Mouse (Mus musculus): ENCODE measurements around the gene Rhbdl1.

The Rhbdl1 gene

GRCm38 (mm10) chr17:25838904-25839303, 1.8 kb upstream of the Rhbdl1 start:
- DNase-seq, result no peak

- no peak for DNase-seq
These were observed 438 bp upstream of the Rhbdl1 start for GRCm38 (mm10) chr17:25837533-25837932.

DNA sequence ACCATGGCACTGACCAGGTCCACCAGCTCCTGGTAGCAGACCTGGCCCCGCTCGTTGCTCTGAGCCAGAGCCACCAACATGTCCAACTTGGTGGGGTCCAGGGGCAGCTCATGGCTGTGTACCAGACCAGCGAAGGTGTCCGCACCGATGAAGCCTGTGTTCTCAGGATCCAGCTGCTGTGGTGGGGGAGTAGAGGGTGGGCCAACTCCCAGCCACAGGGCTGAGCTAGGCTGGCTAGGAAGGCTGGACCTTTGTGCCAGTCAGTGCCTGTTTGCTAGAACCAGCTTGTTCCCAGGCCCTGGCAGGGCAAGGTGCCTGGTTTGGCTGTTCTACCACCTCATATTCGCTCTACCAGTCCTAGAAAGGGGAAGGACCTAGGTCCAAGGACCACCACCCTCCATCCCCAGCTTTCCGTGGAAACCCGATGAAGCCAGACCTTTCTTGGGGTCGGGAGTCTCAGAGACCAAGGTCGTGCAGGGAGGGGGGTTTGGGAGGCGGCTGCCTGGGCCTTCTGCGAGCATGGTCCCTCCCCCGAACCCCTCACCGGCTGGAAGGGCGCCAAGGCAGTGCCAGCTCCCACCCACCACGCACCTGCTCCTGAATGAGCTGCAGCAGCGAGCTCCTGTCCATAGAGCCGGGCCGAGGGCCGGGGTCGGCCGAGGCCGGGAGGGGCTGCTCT, 559 bp downstream of the Rhbdl1 start:
- DNase-seq, result no peak

DNA sequence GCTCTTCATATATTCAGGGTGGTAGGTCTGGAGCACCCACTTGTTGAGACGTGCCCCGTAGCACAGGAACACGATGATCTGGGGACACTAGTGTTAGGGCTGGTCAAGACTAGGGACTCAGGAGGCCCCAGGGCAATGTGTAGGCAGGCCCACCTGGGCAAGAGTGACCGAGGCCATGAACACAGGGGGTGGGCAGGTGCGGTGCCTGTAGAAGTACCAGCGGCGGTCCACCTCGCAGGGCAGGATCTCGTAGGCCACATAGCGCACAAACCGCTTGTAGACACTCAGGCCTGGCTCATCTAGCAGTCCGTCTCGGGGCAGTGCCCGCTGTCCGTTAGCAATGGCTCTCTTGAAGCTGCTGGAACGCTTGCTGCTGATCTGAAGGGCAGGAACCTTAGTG, 1.3 kb downstream of the Rhbdl1 start:
- DNase-seq, result no peak

DNA sequence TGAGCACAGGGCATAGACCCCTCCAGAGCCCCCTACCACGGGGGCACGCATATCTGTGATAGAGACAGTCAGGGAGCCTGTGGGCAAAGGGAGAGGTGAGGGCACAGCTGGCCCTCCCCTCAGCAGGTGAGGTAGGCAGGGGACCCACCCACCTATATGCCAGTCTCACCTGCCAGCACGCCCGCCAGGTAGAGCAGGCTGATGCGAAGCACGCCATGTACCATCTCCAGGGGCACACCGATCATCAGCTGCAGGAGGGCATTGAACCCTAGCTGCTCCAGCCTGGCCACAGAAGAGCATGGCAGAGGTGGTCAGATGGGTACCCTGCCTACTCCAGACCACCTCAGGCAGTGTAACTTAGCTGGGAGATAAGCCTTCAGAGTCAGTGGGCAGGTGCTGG, 1.8 kb downstream of the Rhbdl1 start:
- DNase-seq, result no peak

GRCm38 (mm10) chr17:25834595-25835222, 2.4 kb downstream of the Rhbdl1 start:
- DNase-seq, result no peak

GRCm38 (mm10) chr17:25833961-25834594, 3.0 kb downstream of the Rhbdl1 start:
- no peak for DNase-seq

- DNase-seq, result no peak
These were observed 3.8 kb downstream of the Rhbdl1 start, which contains the start of gene Stub1 for GRCm38 (mm10) chr17:25833291-25833663. Stub1 (minus strand) TSS chr17:25833404.

- DNase-seq, result peak; percentile 99
These were observed 4.4 kb downstream of the Rhbdl1 start for GRCm38 (mm10) chr17:25832436-25833290.

DNA sequence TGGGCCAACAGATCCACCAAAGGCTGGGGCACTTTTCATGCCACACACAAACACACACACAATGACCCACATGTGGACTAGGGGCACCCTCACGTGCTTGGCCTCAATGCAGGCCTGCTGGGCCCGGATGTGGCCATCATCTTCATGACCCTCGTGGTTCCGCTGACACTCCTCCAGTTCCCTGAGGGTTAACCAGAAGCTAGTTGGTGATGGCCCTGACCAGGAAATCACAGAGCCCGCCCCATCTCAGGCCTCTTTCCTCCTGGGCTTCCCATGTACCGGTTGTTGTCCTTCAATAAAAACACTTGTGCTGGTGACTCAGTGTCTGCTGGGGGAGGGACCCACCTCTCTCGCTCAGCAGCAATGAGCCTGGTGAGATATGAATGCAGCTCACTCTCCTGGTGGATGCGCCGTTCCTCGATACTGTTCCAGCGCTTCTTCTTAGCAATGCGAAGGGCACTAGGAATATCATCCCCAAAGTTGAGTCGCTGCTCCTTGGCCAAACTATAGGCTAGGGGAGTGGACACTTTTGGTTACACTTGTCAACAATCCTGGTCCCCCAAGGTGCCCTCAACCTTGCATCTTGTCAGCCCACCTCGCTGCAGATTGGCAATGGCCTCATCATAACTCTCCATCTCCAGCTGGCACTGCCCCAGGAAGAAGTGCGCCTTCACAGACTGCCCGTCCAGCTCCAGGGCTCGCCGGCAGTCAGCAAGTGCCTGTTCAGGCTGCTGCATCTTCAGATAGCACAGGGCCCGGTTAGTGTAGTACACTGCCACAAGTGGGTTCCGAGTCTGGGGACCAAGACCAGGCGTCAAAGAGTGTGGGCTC, 5.4 kb downstream of the Rhbdl1 start:
- no peak for DNase-seq

GRCm38 (mm10) chr17:25830806-25831431, 6.2 kb downstream of the Rhbdl1 start:
- DNase-seq, result no peak

DNA sequence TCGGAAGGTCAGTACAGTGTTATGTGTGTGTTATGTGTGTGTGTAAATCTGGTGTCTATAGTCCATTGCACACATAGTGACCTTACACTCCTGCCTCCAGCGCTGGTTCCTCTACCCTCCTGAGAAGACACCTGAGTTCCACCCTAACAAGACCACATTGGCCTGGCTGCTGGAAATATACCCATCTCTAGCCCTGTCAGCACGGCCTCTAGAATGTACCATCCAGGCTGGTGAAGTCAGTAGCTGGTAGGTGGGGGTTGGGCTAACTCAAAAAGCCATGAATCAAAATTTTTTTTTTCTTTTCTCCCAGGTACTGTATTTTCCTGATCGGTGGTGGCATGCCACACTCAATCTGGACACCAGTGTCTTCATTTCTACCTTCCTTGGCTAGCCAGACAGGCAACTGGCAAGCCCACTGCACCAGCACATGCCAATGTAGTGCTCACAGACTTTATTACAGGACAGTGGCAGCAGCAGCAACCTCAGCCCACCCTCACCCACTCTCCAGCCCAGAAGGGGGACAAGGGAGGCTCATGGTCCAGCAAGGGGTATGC, 6.8 kb downstream of the Rhbdl1 start:
- DNase-seq, result no peak

DNA sequence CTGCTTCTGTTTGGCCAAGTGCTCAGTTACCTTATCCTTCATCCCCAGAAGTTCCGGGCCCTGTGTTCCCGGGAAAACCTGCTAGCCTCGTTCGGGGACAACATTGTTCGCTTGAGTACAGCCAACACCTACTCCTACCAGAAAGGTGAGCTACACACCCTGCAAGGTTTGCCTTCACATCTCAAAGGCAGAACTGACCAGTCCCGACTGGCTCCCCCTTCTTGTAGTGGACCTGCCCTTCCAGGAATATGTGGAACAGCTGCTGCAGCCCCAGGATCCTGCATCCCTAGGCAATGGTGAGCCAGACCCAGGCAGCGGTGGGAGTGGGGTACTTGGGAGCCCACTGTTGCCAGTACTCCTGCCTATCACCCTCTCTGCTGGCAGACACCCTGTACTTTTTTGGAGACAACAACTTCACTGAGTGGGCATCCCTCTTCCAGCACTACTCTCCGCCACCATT, 7.5 kb downstream of the Rhbdl1 start:
- DNase-seq, result no peak

DNA sequence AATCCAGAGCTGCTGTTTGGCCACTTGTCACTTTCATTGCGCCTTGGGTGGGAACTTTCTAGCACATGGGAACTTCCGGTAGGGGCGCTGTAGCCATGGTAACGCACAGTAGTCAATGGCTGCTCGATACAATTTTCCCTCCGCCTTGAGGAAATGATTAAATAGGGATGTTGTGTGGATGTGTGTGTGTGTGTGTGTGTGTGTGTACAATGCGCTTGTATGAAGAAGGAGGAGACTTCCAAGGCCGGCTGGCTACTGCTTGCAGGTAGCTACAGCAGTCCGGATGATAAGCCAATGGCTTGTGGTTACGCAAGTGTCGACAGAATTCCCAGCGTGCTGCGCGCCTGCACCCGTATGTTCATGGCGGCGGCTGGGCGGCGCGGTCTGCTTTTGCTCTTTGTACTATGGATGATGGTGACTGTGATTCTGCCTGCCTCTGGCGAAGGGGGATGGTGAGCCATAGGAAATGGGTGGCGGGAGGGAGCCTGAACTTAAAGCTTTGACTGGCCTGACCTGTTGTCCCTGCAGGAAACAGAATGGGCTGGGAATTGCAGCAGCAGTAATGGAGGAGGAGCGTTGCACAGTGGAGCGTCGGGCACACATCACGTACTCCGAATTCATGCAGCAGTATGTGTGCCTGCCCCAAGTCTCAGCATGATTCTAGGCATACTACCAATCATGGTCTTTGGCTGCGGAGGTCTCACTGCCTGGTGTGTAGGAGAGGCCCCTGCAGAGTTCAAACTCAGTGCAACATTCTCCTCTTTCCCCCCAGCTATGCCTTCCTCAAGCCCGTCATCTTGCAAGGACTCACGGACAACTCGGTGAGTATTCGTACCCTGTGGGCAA, 8.2 kb downstream of the Rhbdl1 start, which contains the start of gene Jmjd8:
Gene Jmjd8, plus strand, starts transcription at position 156 of the 846 bp plus-strand sequence.
- peak; percentile 83 for DNase-seq

- no peak for DNase-seq
These were observed 8.9 kb downstream of the Rhbdl1 start for GRCm38 (mm10) chr17:25828223-25828594.

- no peak for DNase-seq
These were observed 9.4 kb downstream of the Rhbdl1 start for GRCm38 (mm10) chr17:25827546-25828222.

DNA sequence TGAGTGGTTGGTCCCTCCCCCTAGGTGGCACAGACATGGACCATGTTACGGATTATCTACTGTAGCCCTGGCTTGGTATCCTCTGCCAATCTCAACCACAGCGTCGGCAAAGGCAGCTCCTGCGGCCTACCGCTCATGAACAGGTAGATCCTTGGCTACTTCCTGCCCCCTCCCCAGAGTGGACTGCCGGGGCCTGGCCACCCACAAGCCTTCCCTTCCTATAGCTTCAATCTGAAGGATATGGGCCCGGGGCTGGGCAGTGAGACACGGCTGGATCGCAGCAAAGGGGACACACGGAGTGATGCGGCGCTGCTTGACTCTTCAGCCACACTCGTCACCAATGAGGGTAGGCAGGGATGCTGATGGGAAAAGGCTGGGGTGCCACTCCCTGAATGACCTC, 10.1 kb downstream of the Rhbdl1 start:
- no peak for DNase-seq

- no peak for DNase-seq
These were observed 11.0 kb downstream of the Rhbdl1 start for GRCm38 (mm10) chr17:25825984-25826570.

GRCm38 (mm10) chr17:25825311-25825710, 11.8 kb downstream of the Rhbdl1 start:
- no peak for DNase-seq
